Mouse (Mus musculus) thymus, adult 2 months (tissue): ENCODE data around the gene Klrb1c. TPM values are rescaled to one million over a fixed set of nuclear protein-coding genes. Genes with fewer than 3 reads are reported as not detected.
A peak's percentile ranks its signal among the peaks of the same experiment; 100 is the strongest.
"Not testable (repeated sequence)": the region's sequence is repeated elsewhere in the genome, so short reads cannot be mapped to it uniquely, and the experiment has no call there.

Experiments used
- DNase-seq: peaks from one replicate; pipeline ENCODE4 v3.0.0; 2021
- H3K27ac ChIP-seq: fragments of 200-500 bp; 2 replicates; pipeline ENCODE4 v1.5.1; 2012; ENCODE audit warnings: low read length, control low read depth; ENCODE audit not compliant: control insufficient read depth, insufficient read depth
- H3K27me3 ChIP-seq: fragments of 200-500 bp; 2 replicates; pipeline ENCODE4 v1.6.1; 2012; ENCODE audit warnings: mild to moderate bottlenecking, low read length, moderate library complexity, mixed read lengths; ENCODE audit not compliant: control insufficient read depth, insufficient read depth
- H3K36me3 ChIP-seq: fragments of 200-500 bp; 2 replicates; pipeline ENCODE4 v1.6.1; 2012; ENCODE audit warnings: mild to moderate bottlenecking, low read length, moderate library complexity; ENCODE audit not compliant: control insufficient read depth, insufficient read depth
- H3K4me1 ChIP-seq: fragments of 200-500 bp; replicated peaks from 2 replicates; pipeline ENCODE4 v1.6.1; 2012; ENCODE audit warnings: low read length; ENCODE audit not compliant: control insufficient read depth, insufficient read depth
- H3K4me3 ChIP-seq: fragments of 200-500 bp; 2 replicates; pipeline ENCODE4 v1.5.1; 2012; ENCODE audit warnings: mild to moderate bottlenecking, low read length, control low read depth, moderate library complexity; ENCODE audit not compliant: control insufficient read depth, insufficient read depth
- CTCF ChIP-seq: fragments of 200-500 bp; IDR thresholded peaks from 2 replicates; pipeline ENCODE4 v1.5.1; 2012; ENCODE audit warnings: mild to moderate bottlenecking, control low read depth, low read length, moderate library complexity, borderline replicate concordance; ENCODE audit not compliant: control insufficient read depth, poor library complexity, insufficient read depth; ENCODE audit errors: extremely low read depth
- POLR2A ChIP-seq: fragments of 200-500 bp; IDR thresholded peaks from 2 replicates; pipeline ENCODE4 v1.6.1; 2012; ENCODE audit warnings: mild to moderate bottlenecking, low read length, control low read depth, moderate library complexity; ENCODE audit not compliant: control insufficient read depth, poor library complexity, insufficient read depth; ENCODE audit errors: extremely low read depth
- WGBS: fragments of 180-500 bp; shearing (Covaris S2); methylation state at CpG from one replicate; pipeline ENCODE4 v1.1.7; 2018; 5-methylcytosine and 5-hydroxymethylcytosine counted together
- polyA plus RNA-seq: library from polyadenylated mRNA; depleted of rRNA; stranded (reverse); fragments of >200 nt; gene quantifications from 2 replicates; pipeline ENCODE4 v1.2.3, GENCODE M21; 2012

Klrb1c gene
- polyA plus RNA-seq, 1 experiment = 2.6 TPM

GRCm38 (mm10) chr6:128761144-128761540 is 27.9 kb downstream of the Klrb1c start:
- 76% methylated on average over 5 of the region's 5 CpGs for WGBS
- Histone ChIP-seq H3K27me3 (no peaks in the 10 kb centered on the region), H3K36me3 (no peaks in the 10 kb centered on the region), H3K27ac (no peak overlapping the region), H3K4me1 (peaks cover 16% of the 10 kb centered on the region), H3K4me3 (peak overlapping the region; percentile 78)
- no peak for DNase-seq
- no peak for TF ChIP-seq CTCF
- TF ChIP-seq POLR2A = no peak

DNA sequence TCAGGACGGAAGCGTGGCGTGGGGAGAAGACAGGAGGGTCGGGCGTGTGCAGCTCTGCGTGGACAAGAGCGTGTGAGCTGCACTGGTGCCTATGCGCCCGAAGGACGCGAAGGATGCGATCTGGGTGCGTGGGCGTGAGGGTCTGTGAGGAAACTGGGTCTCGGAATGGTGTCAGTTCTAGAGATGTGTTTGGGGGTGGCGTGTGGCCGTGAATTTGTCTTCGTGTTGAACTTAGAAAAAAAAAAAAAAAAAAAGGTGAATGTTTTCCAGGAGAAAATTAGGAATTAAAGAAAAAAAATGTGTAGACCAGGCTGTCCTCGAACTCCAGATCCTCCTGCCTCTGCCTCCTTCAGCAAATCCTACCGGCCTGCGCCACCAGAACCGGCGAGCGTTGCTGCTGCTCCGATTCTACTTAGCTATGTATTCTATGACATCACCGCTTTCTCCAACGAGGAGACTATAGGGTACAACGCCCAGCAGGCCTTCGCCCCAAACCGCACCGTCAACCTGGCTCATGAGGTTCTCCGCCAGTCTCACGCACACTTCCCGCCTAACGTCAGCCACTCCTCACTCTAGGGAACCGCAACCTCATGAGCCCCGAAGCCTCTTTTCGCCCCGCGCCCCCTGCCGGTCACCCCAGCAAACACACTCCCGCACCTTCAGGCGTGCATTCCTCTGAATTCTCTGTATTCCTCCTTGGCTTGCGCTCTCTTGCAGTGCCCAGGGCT is 28.4 kb downstream of the Klrb1c start:
- H3K27ac ChIP-seq = peak overlapping the region; percentile 76
- H3K36me3 ChIP-seq, H3K27me3 ChIP-seq: not testable (repeated sequence)
- under 1% methylated on average over 44 of the region's 44 CpGs for WGBS
- DNase-seq = peak; percentile 84
- peaks cover 16% of the 10 kb centered on the region for H3K4me1 ChIP-seq
- H3K4me3 ChIP-seq = peak overlapping the region; percentile 78
- peak; percentile 88; the same call in 1 of the 2 replicates for TF ChIP-seq CTCF

DNA sequence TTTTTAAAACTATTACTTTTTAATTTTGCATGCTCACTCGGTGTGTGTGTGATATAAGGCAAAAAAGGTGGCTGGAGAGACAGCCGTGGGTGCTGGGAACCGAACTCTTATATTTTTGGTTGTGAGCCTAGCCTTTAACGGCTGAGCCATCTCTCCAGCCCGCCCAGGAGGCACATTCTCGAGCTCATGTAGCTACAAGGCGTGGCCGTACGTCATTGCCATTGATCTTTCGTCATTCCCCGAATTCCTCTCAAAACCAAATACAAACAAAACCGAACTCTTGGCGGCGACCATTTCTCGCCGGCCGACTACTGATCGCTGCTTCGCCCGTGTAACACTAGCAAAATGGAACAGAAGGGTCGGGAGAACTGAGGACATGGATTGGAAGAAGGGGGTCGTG is 29.0 kb downstream of the Klrb1c start:
- DNase-seq = peak; percentile 88
- H3K27me3 ChIP-seq, H3K36me3 ChIP-seq: not testable (repeated sequence)
- H3K4me1 ChIP-seq = peaks cover 16% of the 10 kb centered on the region
- peak overlapping the region; percentile 78 for H3K4me3 ChIP-seq
- peak overlapping the region; percentile 76 for H3K27ac ChIP-seq
- WGBS = under 1% methylated on average over 22 of the region's 22 CpGs

DNA sequence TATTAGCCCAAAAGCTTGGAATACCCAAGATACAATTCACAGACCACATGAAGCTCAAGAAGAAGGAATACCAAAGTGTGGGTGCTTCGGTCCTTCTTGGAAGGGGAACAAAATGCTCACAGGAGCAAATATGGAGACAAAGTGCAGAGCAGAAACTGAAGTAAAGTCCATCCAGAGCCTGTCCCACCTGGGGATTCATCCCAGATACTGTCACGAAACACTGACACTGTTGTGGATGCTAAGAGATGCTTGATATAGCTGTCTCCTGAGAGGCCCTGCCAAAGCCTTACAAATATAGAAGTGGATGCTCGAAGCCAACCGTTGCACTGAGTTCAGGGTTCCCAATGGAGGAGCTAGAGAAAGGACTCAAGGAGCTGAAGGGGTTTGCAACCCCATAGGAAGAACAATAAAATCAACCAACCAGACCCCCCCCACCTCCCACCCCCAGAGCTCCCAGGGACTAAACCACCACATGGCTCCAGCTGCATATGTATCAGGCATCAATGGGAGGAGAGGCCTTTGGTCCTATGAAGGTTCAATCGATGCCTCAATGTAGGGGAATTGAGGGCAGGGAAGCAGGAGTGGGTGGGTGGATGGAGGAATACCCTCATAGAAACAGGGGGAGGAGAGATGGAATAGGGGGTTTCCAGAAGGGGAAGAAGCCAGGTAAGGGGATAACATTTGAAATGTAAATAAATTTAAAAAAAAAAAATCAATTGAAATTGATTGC is 29.6 kb downstream of the Klrb1c start:
- Histone ChIP-seq H3K4me1 (peaks cover 16% of the 10 kb centered on the region), H3K4me3 (no peak overlapping the region), H3K27ac (no peak overlapping the region), H3K36me3 (no peaks in the 10 kb centered on the region), H3K27me3 (no peaks in the 10 kb centered on the region)
- DNase-seq = no peak
- WGBS = 94% methylated on average over 5 of the region's 5 CpGs
- TF ChIP-seq POLR2A = no peak
- TF ChIP-seq CTCF = no peak

DNA sequence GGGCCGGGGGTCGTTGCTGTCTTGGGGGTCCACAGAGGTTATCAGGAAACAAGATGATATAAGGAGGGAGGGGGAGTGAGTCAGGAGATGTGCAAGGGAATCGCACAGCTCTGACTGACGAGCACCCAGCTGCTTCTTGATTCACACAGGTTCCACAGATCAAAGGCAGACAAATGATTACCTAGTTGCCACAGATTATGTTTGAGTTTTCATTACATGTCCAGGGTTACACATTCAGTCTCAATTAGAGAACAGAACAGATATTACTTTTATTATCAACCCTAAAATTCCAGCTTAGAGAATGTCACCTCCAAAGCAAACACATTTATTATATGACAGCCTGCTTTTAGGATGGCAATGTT is 33.6 kb downstream of the Klrb1c start:
- not testable (repeated sequence) for H3K36me3 ChIP-seq, DNase-seq, H3K4me3 ChIP-seq, H3K4me1 ChIP-seq, H3K27ac ChIP-seq, H3K27me3 ChIP-seq
- WGBS = 89% methylated on average over 4 of the region's 4 CpGs

GRCm38 (mm10) chr6:128754748-128755401 is 34.1 kb downstream of the Klrb1c start:
- H3K27me3 ChIP-seq, H3K4me1 ChIP-seq, H3K27ac ChIP-seq, H3K36me3 ChIP-seq, H3K4me3 ChIP-seq, DNase-seq: not testable (repeated sequence)
- 91% methylated on average over 12 of the region's 12 CpGs for WGBS

DNA sequence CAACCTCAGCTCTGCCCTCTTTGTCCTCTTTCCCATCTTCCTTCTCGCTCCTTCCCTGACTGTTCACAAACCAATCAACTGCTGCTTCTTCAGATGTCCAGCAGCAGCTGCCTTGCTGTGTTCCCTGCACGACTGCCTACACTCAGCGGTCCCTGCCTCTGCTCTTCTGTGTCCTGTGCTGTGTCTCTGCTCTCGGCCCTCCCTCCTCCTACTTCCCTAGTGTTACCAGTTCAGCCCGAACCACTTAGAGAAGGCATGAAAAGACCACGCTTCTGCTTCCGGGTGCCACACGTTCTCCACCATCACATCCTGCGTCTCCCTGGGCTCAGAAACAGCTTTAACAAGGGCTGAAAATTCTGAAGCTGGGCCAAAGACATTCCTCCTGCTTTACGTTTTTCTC is 34.8 kb downstream of the Klrb1c start:
- H3K4me1 ChIP-seq, H3K36me3 ChIP-seq, H3K27ac ChIP-seq, H3K27me3 ChIP-seq: not testable (repeated sequence)
- DNase-seq = peak; percentile 28
- 14% methylated on average over 10 of the region's 10 CpGs for WGBS
- peak overlapping the region; percentile 48 for H3K4me3 ChIP-seq

GRCm38 (mm10) chr6:128753610-128754224 is 35.3 kb downstream of the Klrb1c start:
- H3K36me3 ChIP-seq, H3K4me1 ChIP-seq, H3K27ac ChIP-seq, H3K27me3 ChIP-seq: not testable (repeated sequence)
- WGBS = 44% methylated on average over 8 of the region's 8 CpGs
- H3K4me3 ChIP-seq = peak overlapping the region; percentile 48
- peak; percentile 70 for DNase-seq

DNA sequence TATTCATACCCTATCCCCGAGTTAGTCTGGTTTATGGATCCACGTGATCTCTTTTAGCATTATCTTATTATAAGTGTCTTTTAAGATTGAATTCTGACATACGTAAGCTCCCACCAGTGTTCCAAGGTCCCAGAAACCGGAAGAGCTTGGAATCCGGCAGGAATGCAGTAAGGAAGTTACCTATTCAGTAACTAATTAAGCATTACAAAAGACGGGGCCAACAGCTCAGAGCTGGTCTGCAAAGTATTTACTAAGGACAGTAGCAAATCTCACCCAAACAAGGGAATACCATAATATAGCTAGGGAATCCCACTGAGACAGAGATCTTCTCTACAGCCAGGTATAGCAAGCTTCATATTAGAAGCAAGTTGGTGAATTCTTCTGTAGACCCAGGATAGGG is 42.0 kb downstream of the Klrb1c start:
- H3K4me3 ChIP-seq, H3K27me3 ChIP-seq, H3K36me3 ChIP-seq, DNase-seq, H3K27ac ChIP-seq, H3K4me1 ChIP-seq: not testable (repeated sequence)
- 93% methylated on average over 6 of the region's 6 CpGs for WGBS
